Mouse (Mus musculus) midbrain, embryonic 10.5 days (tissue): ENCODE data around the gene Atp2b2. TPM values are rescaled to one million over a fixed set of nuclear protein-coding genes. Genes with fewer than 3 reads are reported as not detected.

Experiments used
- DNase-seq: peaks from one replicate; pipeline ENCODE4 v3.0.0-alpha.2; 2017; ENCODE audit warnings: low spot score
- H3K27ac ChIP-seq: fragments of 300-500 bp; sonication (generic); replicated peaks from 2 replicates; pipeline ENCODE4 v1.5.1; 2016; ENCODE audit warnings: mild to moderate bottlenecking
- H3K27me3 ChIP-seq: fragments of 300-500 bp; sonication (generic); 2 replicates; pipeline ENCODE4 v1.6.1; 2016; ENCODE audit warnings: low read depth, mild to moderate bottlenecking; ENCODE audit not compliant: poor library complexity, severe bottlenecking
- H3K36me3 ChIP-seq: fragments of 300-500 bp; sonication (generic); 2 replicates; pipeline ENCODE4 v1.6.1; 2016; ENCODE audit warnings: mild to moderate bottlenecking, moderate library complexity
- H3K4me1 ChIP-seq: fragments of 300-500 bp; sonication (generic); 2 replicates; pipeline ENCODE4 v1.6.1; 2016
- H3K4me3 ChIP-seq: fragments of 300-500 bp; sonication (generic); 2 replicates; pipeline ENCODE4 v1.5.1; 2016; ENCODE audit warnings: mild to moderate bottlenecking, moderate library complexity
- H3K9me3 ChIP-seq: fragments of 300-500 bp; sonication (generic); replicated peaks from 2 replicates; pipeline ENCODE4 v1.6.1; 2016; ENCODE audit warnings: mild to moderate bottlenecking
- WGBS: fragments of 180-500 bp; shearing (Covaris S2); methylation state at CpG from one replicate; pipeline ENCODE4 v1.1.7; 2016; 5-methylcytosine and 5-hydroxymethylcytosine counted together
- polyA plus RNA-seq: library from polyadenylated mRNA; unstranded; fragments of >200 nt; fragmentation: Nextera tagmentation; extraction: Ambion mirVana; gene quantifications from 2 replicates; pipeline ENCODE4 v1.2.1, GENCODE M21; 2016

The Atp2b2 gene
- polyA plus RNA-seq, 1 experiment from 2014 or later, result 1.1 TPM

DNA sequence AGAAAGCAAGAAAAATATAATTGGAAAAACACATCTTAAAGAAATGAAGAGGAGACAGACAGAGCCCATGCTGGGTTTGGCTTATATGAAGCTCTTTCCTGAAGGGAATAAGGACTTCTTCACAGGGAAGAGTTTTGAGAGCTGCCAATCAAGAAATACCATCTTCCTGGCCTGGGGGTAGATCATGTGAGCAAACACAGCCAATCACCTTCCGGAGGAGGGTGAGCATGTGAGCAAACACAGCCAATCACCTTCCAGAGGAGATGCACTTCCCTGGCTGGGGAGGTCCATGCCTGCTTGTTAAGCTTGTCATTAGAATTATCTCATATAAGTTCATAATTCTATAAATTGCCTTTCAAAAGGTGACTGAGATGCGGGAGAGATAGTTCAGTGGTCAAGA, 211.9 kb downstream of the Atp2b2 start:
- H3K9me3 ChIP-seq, result no peaks in the 10 kb centered on the region
- no peak overlapping the region for H3K4me3 ChIP-seq
- no peak overlapping the region for H3K27ac ChIP-seq
- no peaks in the 10 kb centered on the region for H3K4me1 ChIP-seq
- no peak for DNase-seq
- no peaks in the 10 kb centered on the region for H3K36me3 ChIP-seq
- H3K27me3 ChIP-seq, result no peaks in the 10 kb centered on the region
- 94% methylated on average over 2 of the region's 2 CpGs for WGBS

DNA sequence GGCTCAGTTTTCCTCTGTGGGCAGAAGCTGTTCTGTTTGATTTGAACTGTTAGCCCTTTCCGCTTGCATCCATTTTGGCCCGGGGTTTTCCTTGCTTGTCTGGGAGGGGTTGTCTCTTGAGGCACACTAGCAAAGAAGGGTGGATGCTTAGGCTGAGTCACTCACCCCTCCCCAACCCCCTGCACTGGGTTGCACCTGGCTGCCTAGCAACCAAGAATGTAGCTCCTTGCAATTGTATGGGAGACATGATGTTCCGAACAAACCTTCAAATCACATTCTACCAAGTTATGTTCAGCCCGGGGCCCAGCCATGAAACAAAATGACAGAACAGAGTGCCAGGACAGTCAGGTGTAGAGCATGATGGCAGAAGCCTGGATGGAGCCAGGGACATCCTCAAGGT, 215.1 kb downstream of the Atp2b2 start:
- H3K4me1 ChIP-seq, result no peaks in the 10 kb centered on the region
- 90% methylated on average over 4 of the region's 4 CpGs for WGBS
- H3K4me3 ChIP-seq, result no peak overlapping the region
- H3K9me3 ChIP-seq, result no peaks in the 10 kb centered on the region
- DNase-seq, result no peak
- H3K27me3 ChIP-seq, result no peaks in the 10 kb centered on the region
- H3K36me3 ChIP-seq, result no peaks in the 10 kb centered on the region
- no peak overlapping the region for H3K27ac ChIP-seq

DNA sequence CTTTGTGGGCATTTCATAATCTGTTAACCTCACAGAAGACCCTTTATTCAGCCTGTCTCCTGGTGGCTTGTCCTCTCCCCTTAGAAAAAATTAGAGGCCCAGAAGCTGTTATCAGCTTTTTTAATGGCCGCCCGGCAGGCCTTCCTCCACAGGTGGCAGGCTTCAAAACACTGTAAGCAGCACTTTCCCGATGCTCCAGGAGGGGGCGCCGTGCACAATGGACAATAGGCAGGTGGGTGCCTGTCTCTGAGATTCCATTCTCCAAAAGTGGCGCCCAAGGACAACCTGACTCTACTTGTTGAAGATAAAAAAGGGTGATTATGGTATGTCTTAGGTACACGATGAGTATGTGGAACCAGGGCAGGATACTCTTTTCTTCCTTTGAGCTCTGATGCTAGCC, 220.0 kb downstream of the Atp2b2 start:
- 48% methylated on average over 7 of the region's 7 CpGs for WGBS
- Histone ChIP-seq H3K9me3 (no peaks in the 10 kb centered on the region), H3K4me3 (no peak overlapping the region)

DNA sequence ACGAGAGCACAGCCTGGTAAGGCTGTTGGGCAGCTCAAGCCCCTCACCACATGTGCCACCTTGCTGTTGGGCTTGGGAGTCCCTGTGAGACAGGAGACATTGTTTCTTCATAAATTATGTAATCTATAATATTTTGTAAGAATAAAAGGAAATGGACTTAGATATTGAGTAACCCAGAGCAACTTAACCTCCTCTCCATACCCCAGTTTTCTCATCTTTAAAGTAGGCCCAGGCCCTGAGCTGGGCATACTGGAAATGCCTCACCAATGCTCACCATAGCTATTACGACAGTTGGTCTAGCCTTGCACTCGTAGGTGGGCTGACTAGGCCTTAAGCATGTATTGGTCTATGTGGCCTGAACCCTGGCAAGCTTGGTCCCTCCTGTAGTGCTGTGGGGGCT, 225.7 kb downstream of the Atp2b2 start:
- Histone ChIP-seq H3K4me3 (no peak overlapping the region), H3K36me3 (no peaks in the 10 kb centered on the region), H3K4me1 (no peaks in the 10 kb centered on the region), H3K27ac (no peak overlapping the region), H3K27me3 (no peaks in the 10 kb centered on the region), H3K9me3 (no peaks in the 10 kb centered on the region)
- DNase-seq, result no peak
- 93% methylated on average over 3 of the region's 3 CpGs for WGBS

More for the DNA sequence above, 220.0 kb downstream of the Atp2b2 start:
- DNase-seq, result peak; percentile 42
- no peak overlapping the region for H3K27ac ChIP-seq
- H3K4me1 ChIP-seq, result no peaks in the 10 kb centered on the region
- H3K27me3 ChIP-seq, result no peaks in the 10 kb centered on the region
- H3K36me3 ChIP-seq, result no peaks in the 10 kb centered on the region

DNA sequence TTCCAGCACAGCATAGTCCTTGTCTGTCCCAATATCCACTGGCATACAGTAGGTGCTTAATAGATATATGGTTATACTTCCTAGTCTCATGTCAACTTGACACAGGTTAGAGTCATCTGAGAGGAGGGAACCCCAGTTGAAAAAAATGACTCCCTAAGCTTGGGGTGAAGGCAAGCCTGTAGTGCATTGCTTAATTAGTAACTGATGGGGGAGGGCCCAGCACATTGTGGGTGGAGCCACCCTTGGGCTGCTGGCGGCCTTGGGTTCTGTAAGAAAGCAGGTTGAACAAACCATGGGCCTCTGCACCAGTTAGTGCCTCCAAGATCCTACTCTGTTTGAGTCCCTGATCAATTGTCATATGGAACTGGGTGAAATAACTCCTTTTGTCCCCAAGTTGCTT, 231.0 kb downstream of the Atp2b2 start:
- 50% methylated on average over 1 of the region's 1 CpGs for WGBS
- Histone ChIP-seq H3K36me3 (no peaks in the 10 kb centered on the region), H3K27me3 (no peaks in the 10 kb centered on the region), H3K4me3 (no peak overlapping the region), H3K4me1 (no peaks in the 10 kb centered on the region), H3K9me3 (no peaks in the 10 kb centered on the region), H3K27ac (no peak overlapping the region)
- DNase-seq, result no peak

DNA sequence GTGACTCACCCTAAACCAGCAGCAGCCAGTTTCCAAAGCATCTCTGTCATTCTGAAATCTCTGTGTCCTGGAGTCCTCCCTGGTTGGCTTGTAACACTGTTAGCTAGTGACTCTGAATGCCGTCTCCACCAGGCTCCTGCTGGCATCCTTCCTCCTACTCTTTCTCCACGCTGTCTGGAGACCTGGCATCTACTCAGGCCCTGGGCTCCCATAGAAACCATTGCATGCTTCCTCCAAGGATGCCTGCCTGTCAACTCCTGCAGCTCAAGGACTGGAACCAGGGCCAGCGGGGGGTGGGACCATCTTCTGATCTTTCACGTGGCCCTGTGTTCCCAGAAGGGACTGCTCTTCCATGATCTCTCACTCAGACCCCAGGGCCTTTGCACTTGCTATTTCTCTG, 231.7 kb downstream of the Atp2b2 start:
- 78% methylated on average over 4 of the region's 4 CpGs for WGBS
- Histone ChIP-seq H3K4me3 (no peak overlapping the region), H3K27me3 (no peaks in the 10 kb centered on the region), H3K9me3 (no peaks in the 10 kb centered on the region), H3K4me1 (no peaks in the 10 kb centered on the region), H3K27ac (no peak overlapping the region), H3K36me3 (no peaks in the 10 kb centered on the region)
- DNase-seq, result no peak

- H3K4me3 ChIP-seq, result no peak overlapping the region
- no peaks in the 10 kb centered on the region for H3K4me1 ChIP-seq
- 87% methylated on average over 5 of the region's 5 CpGs for WGBS
- H3K9me3 ChIP-seq, result peaks cover 10% of the 10 kb centered on the region; the same call in 1 of the 2 replicates
- no peaks in the 10 kb centered on the region; the same call in 1 of the 2 replicates for H3K36me3 ChIP-seq
- H3K27ac ChIP-seq, result no peak overlapping the region
- H3K27me3 ChIP-seq, result no peaks in the 10 kb centered on the region
- DNase-seq, result no peak
Measured at GRCm38 (mm10) chr6:113806241-113806640, 236.2 kb downstream of the Atp2b2 start.

DNA sequence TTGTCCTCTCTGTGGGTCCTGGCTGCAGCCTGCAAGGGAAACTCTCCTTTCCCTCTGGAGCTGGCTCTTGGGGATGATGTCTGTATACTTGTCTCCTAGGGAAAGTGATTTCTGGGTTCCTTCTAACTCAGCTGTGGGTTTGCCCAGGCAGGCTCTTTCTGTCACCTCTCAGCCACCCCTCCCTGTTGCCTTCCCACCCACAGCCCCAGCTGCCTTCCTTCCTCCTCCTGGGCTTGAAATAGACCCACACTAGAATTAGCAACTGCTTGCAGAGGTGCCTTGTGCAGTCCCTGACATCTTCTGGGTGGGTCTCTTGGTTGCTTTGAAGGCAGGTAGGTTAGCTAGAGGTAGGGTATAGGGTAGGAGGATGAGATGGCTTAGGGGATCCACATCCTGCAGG, 241.2 kb downstream of the Atp2b2 start:
- H3K4me1 ChIP-seq, result peaks cover 4% of the 10 kb centered on the region; the same call in 1 of the 2 replicates
- no peak overlapping the region for H3K4me3 ChIP-seq
- H3K27ac ChIP-seq, result no peak overlapping the region
- DNase-seq, result no peak
- H3K9me3 ChIP-seq, result peaks cover 10% of the 10 kb centered on the region; the same call in 1 of the 2 replicates
- H3K27me3 ChIP-seq, result 0 out of 2 replicates have a peak, but pooled peaks cover 2% of the 10 kb centered on the region
- H3K36me3 ChIP-seq, result no peaks in the 10 kb centered on the region; the same call in 1 of the 2 replicates

GRCm38 (mm10) chr6:113799915-113800314, 242.5 kb downstream of the Atp2b2 start:
- 78% methylated on average over 3 of the region's 3 CpGs for WGBS
- H3K36me3 ChIP-seq, result no peaks in the 10 kb centered on the region; the same call in 1 of the 2 replicates
- H3K27ac ChIP-seq, result no peak overlapping the region
- peaks cover 17% of the 10 kb centered on the region for H3K4me1 ChIP-seq
- 0 out of 2 replicates have a peak, but pooled peaks cover 6% of the 10 kb centered on the region for H3K27me3 ChIP-seq
- no peak for DNase-seq
- H3K4me3 ChIP-seq, result no peak overlapping the region
- peaks cover 4% of the 10 kb centered on the region; the same call in 1 of the 2 replicates for H3K9me3 ChIP-seq

GRCm38 (mm10) chr6:113799349-113799748, 243.1 kb downstream of the Atp2b2 start:
- Histone ChIP-seq H3K9me3 (no peaks in the 10 kb centered on the region), H3K36me3 (no peaks in the 10 kb centered on the region), H3K27me3 (0 out of 2 replicates have a peak, but pooled peaks cover 6% of the 10 kb centered on the region), H3K27ac (no peak overlapping the region), H3K4me3 (no peak overlapping the region), H3K4me1 (peaks cover 17% of the 10 kb centered on the region)
- 76% methylated on average over 9 of the region's 9 CpGs for WGBS
- no peak for DNase-seq

DNA sequence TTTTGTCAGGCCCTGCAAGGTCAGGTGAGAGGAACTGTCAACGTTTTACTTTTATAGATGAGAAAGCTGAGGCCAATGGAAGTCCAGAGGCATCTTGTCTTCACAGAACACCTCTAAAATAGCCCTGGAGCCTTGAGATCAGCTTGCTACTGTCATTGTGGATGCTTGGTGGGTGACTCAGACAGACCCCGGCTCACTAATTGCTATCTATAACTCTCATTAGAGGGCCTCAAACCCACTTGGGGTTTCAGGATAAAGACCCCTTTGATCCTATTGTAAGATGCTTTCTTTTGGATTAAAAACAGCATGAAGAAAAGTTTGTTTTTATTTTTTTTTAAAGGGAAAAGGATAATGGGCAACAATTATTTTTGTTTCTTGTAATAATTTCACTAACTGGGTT, 243.5 kb downstream of the Atp2b2 start:
- no peaks in the 10 kb centered on the region for H3K9me3 ChIP-seq
- H3K36me3 ChIP-seq, result no peaks in the 10 kb centered on the region
- 56% methylated on average over 2 of the region's 2 CpGs for WGBS
- H3K27me3 ChIP-seq, result 0 out of 2 replicates have a peak, but pooled peaks cover 6% of the 10 kb centered on the region
- DNase-seq, result no peak
- no peak overlapping the region for H3K4me3 ChIP-seq
- H3K4me1 ChIP-seq, result peaks cover 17% of the 10 kb centered on the region
- H3K27ac ChIP-seq, result 0 out of 2 replicates have a peak overlapping the region, but pooled peaks have one; percentile 1

DNA sequence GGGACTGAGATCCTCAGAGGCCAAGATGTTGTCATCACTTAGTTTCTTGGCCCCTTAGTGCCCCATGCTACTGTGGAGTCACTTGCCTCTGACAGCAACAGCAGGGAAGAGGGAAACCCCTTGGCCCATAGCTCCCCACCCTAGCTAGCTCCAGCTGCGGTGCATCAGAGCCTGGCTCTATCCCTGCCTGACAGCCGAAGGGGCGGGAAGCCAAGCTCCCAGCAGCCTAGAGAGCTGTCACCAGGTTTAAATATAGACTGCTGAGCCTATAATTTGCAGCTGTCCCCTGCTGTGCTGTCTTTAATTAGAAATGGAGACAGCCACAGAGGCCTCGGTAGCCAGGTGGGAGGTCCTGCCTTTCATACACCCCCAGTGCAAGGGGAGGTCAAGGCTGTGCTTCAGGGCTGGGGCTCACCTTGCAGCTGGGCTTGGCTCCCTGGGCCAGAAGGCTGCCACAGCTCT, 247.1 kb downstream of the Atp2b2 start:
- 24% methylated on average over 4 of the region's 4 CpGs for WGBS
- H3K4me3 ChIP-seq, result no peak overlapping the region
- H3K27me3 ChIP-seq, result 0 out of 2 replicates have a peak, but pooled peaks cover 6% of the 10 kb centered on the region
- no peak for DNase-seq
- peaks cover 17% of the 10 kb centered on the region for H3K4me1 ChIP-seq
- 0 out of 2 replicates have a peak overlapping the region, but pooled peaks have one; percentile 9 for H3K27ac ChIP-seq
- H3K9me3 ChIP-seq, result no peaks in the 10 kb centered on the region
- no peaks in the 10 kb centered on the region for H3K36me3 ChIP-seq

GRCm38 (mm10) chr6:113792368-113792767, 250.0 kb downstream of the Atp2b2 start:
- 81% methylated on average over 5 of the region's 5 CpGs for WGBS
- Histone ChIP-seq H3K36me3 (no peaks in the 10 kb centered on the region), H3K4me1 (peaks cover 16% of the 10 kb centered on the region), H3K27ac (no peak overlapping the region), H3K4me3 (no peak overlapping the region), H3K9me3 (no peaks in the 10 kb centered on the region), H3K27me3 (0 out of 2 replicates have a peak, but pooled peaks cover 6% of the 10 kb centered on the region)
- no peak for DNase-seq
